Mouse (Mus musculus): Measurements from ENCODE around the gene Mdm2. TPM values are rescaled to one million over a fixed set of nuclear protein-coding genes. Genes with fewer than 3 reads are reported as not detected.

Gene Mdm2
- polyA plus RNA-seq, 1 experiment from 2014 or later: 44.6 TPM

DNA sequence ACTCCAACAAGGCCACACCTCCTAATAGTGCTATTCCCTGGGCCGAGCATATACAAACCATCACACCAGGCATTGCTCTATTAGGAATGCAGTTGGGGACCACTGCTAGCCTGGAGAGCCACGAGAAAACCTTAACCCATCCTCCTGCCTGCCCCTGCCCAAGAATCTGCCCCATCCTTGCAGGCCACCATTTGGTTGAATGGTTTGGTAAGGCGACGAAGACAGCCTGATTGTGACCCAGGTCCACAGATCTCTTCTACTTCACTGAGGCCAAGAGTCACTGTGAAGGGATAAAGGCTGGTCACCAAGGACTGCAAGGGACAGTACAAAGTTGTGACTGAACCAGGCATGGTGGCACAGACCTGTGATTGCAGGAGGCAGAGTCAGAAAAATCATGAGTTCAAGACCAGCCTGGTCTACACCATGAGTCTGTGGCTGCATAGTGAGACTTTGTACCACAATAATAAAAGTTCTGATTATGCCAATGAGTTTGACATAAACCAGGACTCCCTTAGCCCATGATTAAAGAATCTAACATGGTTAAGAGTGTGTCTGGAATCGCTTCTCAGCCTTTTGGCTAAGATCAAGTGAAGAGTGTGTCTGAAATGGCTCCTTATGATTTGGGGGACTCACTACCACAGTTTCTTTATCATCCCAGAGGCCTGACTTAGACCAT, 63.9 kb downstream of the Mdm2 start:
- DNase-seq (ENCODE audit: low spot score): no peak

DNA sequence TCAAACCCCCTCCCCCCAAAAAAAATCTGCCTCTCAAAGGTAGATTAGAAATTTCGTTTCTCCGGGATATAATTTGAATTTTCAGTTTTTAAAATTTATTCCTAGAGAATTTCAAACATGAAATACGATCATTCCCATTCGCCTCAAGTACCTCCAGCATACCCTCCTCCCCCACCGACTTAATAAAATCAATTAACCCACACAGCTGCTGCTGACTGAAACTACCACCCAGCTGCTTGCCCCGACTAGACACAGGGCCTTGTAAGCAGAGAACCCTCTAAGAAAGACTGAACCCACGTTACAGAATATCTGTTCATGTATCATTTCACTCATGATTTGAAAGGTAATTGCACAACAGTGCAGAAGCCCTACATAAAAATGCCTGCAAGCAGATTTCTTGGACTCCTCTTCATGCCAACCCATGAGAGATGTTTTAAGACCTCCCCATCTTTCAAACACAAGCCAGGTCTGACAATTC, 65.0 kb downstream of the Mdm2 start:
- DNase-seq (ENCODE audit: low spot score): no peak

DNA sequence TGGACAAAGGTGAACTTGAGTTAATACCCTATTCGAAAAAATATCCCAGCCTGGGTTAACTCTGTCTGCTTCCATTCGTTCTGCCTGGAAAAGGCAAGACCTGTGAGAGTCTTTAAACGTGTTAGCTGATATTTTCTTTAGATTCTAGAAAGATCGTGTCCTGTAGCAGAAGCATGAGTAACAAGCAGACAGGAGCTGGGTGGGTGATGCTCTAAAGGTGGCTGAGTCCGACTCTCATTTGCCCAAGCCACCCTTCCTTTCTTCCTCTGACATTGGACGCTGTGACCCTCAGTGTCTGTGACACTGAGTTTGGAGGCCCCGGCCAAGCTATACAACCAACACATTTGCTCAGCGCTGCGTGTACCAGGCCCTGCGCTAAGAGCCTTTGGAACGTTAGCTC, 65.7 kb downstream of the Mdm2 start:
- DNase-seq (ENCODE audit: low spot score): no peak

DNA sequence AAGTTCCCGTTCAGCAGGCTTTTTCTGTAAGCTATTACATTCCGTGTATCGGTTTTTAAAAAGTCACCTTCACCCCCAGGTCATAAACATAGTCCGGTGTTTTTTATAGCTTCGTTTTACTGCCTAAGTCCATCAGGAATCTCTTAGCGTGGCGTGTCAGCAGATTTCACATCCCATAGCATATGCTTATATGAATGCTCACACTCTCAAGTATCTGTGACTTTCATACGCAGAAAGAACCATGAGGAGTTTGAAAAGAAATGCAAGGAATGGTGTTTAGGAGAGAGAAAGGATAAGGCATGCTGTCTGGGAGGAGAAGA, 66.2 kb downstream of the Mdm2 start:
- DNase-seq (ENCODE audit: low spot score): no peak

DNA sequence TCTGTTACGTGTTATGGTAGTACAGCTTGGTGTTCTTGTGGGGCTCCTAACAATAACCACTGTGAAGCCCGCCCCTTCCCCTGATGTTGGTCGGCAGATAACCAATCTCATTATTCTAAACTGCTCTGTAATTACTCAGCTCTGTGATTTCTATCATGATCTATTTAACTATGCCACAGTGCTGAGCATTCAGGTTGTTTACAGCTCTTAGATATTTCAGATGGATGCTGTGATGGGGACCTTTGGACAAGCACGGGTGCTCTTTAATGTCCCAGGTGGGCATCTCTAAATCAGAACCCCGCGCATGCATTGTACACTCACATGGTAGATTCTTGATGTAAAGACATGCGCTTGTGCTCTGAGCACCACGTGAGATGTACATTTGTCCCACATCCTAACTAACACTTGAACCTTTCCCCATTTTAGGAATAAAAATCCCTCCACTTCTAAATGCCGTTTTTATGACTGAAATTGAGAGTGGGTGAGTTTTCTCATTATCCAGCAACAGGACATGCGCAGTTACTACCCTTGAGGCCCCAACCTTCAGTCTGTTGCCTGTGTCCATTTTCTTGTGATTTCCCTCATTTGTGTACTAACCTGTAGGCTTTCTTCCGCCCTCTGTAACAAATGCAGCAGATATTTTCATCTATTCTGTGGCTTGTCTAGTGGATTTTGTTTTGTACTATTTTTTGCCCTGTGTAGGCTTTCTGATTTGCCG, 66.7 kb downstream of the Mdm2 start:
- no peak for DNase-seq (ENCODE audit: low spot score)

DNA sequence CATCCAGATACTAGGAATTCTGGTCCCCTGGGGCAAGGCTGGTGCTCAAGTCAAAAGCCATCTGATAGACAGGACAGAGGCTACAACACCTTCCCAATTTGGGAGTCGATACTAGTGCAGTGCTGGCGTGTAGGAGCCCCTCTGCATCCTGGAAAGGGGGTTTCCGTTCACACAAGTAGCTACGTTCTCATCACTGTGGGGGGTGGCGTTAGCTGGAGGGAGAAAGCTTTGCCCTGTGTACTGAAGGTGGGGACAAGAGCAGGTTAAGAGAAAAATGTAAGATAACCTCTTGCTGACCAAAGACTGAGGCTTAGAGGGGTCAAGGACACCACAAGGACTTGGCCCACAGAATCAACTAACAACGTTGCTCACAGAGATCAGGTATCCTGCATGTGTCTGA, 67.3 kb downstream of the Mdm2 start:
- no peak for DNase-seq (ENCODE audit: low spot score)

DNA sequence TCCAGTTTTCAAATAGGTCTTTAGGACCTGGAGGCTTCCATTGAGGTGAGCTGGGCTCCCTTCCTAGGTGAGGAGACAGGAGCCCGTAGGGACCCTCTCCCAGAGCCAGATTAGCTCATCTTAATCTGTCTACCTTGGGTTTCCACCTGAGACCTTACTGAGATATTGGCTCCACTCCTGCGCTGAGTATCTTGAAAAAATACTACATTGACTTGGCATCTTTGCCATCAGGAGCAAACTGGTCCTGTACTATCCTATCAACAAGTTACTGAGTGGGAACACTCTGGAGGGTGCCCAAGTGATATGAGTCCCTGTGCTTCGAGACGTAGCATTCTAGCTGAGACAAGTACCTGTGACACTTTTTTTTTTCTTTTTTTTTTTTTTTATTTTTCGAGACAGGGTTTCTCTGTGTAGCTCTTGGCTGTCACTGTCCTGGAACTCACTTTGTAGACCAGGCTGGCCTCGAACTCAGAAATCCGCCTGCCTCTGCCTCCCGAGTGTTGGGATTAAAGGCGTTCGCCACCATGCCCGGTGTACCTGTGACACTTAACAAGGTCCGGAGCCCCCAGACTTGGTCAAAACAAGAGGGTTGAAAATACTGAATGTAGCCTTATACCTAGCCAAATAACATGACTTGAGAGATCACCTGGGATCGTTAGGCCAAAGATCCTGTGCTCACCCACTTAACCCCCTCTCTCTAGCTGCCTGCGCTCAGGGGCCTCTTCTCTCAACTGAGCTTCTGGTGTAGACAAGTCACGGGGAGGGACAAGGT, 67.9 kb downstream of the Mdm2 start:
- no peak for DNase-seq (ENCODE audit: low spot score)

DNA sequence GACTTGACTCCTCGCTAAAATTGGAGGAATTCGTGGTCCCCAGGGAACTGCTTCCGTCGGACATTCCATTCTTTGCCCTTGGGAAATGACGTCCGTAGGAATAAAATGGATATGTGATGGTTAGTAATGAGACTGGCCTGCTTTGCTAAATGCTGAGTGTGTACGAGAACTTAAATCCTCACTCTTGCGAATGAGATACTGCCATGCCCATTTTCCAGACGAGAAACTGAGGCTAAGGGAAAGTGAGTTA, 68.4 kb downstream of the Mdm2 start:
- DNase-seq (ENCODE audit: low spot score): no peak

DNA sequence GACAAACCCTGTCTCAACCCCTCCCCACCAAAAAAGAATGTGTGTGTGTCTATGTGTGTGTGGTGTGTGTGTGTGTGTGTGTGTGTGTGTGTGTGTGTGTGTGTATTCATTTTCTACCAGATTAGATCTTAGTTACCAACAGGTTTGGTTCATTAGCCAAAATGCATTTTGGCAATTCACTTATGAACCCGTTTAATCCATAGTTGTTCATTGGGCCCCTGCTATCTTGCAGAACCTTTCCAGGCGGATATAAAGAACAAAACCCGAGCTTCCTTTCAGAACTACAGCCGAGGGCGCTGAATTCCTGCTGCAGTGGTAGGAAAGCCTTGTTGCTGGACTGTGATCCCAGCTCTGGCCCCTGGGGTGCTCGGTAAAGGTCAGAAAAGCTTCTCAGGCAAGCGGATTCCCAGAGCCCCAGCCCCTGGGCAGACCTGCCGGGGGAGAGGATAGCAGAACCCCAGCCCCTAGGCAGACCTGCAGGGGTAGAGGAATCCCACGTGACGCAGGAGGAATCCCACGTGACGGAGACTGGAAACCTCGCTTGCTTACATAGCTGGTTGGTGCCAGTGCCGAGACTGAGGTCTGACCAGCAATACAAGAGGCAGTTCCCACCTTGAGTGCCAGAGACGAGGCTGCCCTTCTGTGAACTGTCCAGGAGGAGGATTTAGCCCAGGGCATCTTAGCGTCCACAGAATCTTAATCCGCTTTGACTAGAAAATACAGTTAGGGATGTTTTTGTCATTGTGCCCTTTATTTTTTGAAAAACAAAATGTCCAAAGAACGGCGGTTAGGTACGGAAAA, 69.0 kb downstream of the Mdm2 start:
- no peak for DNase-seq (ENCODE audit: low spot score)

DNA sequence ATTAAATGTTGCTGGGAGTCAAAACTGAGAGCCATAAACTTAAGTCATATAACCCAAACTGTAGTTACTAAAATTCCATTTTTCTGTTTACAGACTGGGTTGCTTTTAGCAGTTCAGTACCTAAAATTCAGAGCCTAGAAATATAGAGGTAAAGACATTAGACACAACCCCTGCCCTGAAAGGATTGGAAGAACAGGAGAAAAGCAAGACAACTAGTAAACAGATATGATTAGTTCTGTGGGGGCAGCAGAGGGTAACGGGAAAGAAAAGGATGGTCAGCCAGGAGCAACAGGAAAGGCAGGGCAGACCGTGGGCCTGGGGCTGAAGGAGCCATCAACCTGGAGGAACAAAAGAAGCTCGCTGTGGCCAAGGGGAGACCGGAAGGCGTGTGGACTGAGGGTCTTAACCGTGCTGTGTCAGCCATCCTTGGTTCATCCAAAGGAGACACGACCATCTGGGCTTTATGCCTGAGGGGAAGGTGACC, 69.9 kb downstream of the Mdm2 start:
- no peak for DNase-seq (ENCODE audit: low spot score)

DNA sequence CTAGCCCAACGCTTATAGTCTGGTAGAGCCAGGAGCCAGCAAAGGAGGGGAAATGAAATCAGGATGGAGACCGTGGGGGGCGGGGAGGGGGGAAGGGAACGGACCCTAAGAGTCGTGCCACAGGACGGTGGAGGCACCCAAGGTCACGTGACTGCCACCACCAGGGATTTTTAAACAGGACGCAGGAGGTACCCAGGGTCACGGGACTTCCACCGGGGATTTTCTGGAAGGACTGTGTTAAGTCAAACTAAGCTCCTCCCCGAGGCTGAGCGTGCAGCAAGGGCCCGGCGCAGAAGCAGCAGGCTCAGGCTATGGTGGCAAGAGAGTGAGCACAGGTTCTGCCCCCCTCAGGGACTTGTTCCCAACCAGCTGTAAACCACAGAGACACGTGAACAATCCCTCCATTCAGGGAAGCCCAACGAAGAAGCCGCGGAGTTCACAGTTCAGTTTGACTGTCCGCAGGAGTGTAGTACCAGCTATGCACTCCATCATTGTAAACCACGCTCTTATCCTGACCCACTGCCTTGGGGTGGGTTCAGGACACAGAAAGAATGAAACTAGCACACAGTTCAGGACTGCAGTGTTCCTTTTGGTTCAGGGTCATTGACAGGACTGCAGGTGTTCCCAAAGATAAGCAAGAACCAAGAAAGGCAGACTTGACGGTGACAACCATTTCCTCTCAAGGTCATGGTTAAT, 70.5 kb downstream of the Mdm2 start:
- peak; percentile 49 for DNase-seq (ENCODE audit: low spot score)

DNA sequence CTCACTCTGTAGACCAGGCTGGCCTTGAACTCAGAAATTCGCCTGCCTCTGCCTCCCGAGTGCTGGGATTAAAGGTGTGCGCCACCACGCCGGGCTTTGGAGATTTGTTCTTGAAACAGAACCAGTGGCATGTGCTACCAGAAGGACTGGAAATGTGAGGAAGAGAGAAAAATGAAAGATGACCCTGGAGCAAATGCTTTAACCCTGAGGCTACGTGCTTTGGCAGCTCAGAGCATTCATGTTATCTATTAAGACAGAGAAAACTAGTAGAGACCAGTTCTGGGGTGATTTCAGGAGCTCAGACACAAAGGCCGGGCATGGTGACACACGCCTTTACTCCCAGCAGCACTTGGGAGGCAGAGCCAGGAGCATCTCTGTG, 71.3 kb downstream of the Mdm2 start:
- DNase-seq (ENCODE audit: low spot score): no peak

Other genes starting within 250 kb of the Mdm2 start
- 3.0 and 3.5 TPM in 2 replicates for gene Cpm, start 81.3 kb downstream of the Mdm2 start, polyA plus RNA-seq (2015; fragmentation: Nextera tagmentation; extraction: Ambion mirVana)
- 8.1 and 8.4 TPM in 2 replicates for gene Slc35e3, start 35.6 kb upstream of the Mdm2 start, polyA plus RNA-seq (2015; fragmentation: Nextera tagmentation; extraction: Ambion mirVana)
- gene Nup107, start 81.9 kb upstream of the Mdm2 start, polyA plus RNA-seq (2015; fragmentation: Nextera tagmentation; extraction: Ambion mirVana): 73.7 and 81.7 TPM in 2 replicates
- 234 and 261 TPM in 2 replicates for gene Rap1b, start 135.3 kb upstream of the Mdm2 start, polyA plus RNA-seq (2015; fragmentation: Nextera tagmentation; extraction: Ambion mirVana)